Mouse (Mus musculus) forebrain, embryonic 10.5 days (tissue): ENCODE measurements around the gene Pgam2. TPM values are rescaled to one million over a fixed set of nuclear protein-coding genes. Genes with fewer than 3 reads are reported as not detected.

Experiments
- DNase-seq: peaks from one replicate; pipeline ENCODE4 v3.0.0-alpha.2; 2017; ENCODE audit warnings: low spot score; ENCODE audit errors: extremely low spot score
- H3K27ac ChIP-seq: fragments of 300-500 bp; sonication (generic); 2 replicates; pipeline ENCODE4 v1.5.1; 2016; ENCODE audit warnings: mild to moderate bottlenecking
- H3K27me3 ChIP-seq: fragments of 300-500 bp; sonication (generic); 2 replicates; pipeline ENCODE4 v1.6.1; 2016; ENCODE audit warnings: mild to moderate bottlenecking; ENCODE audit not compliant: poor library complexity, severe bottlenecking
- H3K36me3 ChIP-seq: fragments of 300-500 bp; sonication (generic); replicated peaks from 2 replicates; pipeline ENCODE4 v1.6.1; 2016; ENCODE audit warnings: mild to moderate bottlenecking, moderate library complexity
- H3K4me1 ChIP-seq: fragments of 300-500 bp; sonication (generic); 2 replicates; pipeline ENCODE4 v1.6.1; 2016
- H3K4me3 ChIP-seq: fragments of 300-500 bp; sonication (generic); 2 replicates; pipeline ENCODE4 v1.5.1; 2016; ENCODE audit warnings: mild to moderate bottlenecking, moderate library complexity
- H3K9me3 ChIP-seq: fragments of 300-500 bp; sonication (generic); 2 replicates; pipeline ENCODE4 v1.6.1; 2016; ENCODE audit warnings: mild to moderate bottlenecking, moderate library complexity
- WGBS: fragments of 180-500 bp; shearing (Covaris S2); methylation state at CpG from one replicate; pipeline ENCODE4 v1.1.7; 2016; 5-methylcytosine and 5-hydroxymethylcytosine counted together
- polyA plus RNA-seq: library from polyadenylated mRNA; unstranded; fragments of >200 nt; fragmentation: Nextera tagmentation; extraction: Ambion mirVana; gene quantifications from 2 replicates; pipeline ENCODE4 v1.2.1, GENCODE M21; 2016

Pgam2 gene
- 2.8 and 2.9 TPM in 2 replicates for polyA plus RNA-seq

DNA sequence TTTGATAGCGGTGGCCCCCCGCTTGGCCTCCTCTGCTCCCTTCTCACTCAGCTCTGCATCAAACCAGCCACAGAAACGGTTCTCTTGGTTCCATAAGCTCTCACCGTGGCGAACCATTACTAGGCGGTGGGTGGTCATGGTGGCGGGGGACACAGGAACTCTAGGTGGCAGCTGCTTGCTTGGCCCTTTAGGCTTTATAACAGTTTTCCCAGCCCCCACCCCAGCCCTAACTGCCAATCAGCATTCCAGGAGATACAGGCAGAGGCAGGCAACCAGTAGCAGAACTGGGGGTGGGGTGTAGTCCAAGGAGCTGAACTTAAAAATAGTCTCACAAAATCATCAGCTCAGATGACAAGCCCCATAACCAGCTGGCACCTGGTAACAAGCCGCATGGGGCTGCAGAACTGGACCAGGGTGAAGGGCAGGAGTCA is at the start of gene Pgam2:
Pgam2 (minus strand) TSS at position 183 of the 431 bp plus-strand sequence.
- Histone ChIP-seq H3K9me3 (peaks cover 5% of the 10 kb centered on the region; the same call in 1 of the 2 replicates), H3K36me3 (peaks cover 33% of the 10 kb centered on the region), H3K4me3 (no peak within 1 kb of the TSS), H3K4me1 (peaks cover 14% of the 10 kb centered on the region), H3K27ac (peak within 1 kb of the TSS; percentile 48; the same call in 1 of the 2 replicates), H3K27me3 (no peaks in the 10 kb centered on the region)
- no peak for DNase-seq
- WGBS = 62% methylated on average over 8 of the region's 8 CpGs

DNA sequence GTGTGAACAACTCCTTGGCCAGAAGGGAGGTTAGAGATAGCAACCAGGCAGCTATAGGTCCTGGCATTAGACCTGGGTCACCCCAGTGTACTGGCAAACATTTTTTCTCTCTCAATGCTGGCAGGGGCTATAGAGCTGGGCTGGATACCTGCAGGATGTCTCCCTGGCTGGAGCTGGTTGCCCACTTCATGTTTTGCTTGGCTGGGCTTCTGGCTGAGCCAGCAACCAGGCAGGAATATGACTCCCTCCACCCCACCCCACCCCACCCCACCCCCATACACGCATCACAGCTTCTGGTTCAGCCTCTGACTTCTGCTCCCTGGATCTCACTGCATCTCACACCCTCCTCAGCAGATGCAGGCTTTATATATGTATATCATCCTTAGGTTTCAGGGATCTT is 48.8 kb upstream of the Pgam2 start:
- Histone ChIP-seq H3K9me3 (no peaks in the 10 kb centered on the region), H3K4me1 (peaks cover 7% of the 10 kb centered on the region), H3K4me3 (no peak overlapping the region), H3K27ac (no peak overlapping the region), H3K36me3 (no peaks in the 10 kb centered on the region), H3K27me3 (no peaks in the 10 kb centered on the region)
- DNase-seq = no peak
- WGBS = 50% methylated on average over 1 of the region's 1 CpGs

DNA sequence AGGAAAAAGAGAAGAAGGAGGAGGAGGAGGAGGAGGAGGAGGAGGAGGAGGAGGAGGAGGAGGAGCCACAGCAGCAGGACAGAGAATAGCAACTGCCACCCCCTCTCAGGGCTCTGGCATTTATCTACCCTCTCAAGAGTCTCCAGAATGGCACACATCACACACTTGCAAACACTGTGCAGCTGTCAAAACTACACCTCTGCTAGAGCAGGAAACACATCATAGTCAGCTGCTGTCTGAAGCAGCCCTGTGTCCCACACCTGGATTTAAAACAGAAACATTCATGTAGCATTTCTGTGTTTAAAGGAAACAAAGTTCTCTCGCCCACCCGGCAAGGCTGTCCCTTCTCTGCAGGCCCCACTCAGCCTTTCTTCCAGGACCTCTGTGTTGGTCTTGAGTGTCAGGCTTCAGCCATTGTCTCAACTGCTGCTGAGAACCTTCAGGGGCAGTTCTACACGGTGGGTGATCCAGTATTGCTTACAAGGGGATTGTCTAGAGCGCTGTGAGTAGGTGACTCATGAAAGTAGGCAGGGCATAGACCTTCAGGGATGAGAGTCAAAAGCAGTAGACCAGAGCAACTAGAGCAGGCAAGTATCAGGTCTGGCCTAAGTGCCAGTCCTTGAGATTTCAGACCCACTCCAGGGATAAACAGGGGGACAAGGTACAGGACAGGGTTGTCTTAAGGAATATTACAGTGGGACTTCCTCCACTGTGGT is 47.6 kb upstream of the Pgam2 start:
- H3K27me3 ChIP-seq = no peaks in the 10 kb centered on the region
- H3K27ac ChIP-seq = no peak overlapping the region
- 59% methylated on average over 4 of the region's 4 CpGs for WGBS
- H3K4me3 ChIP-seq = no peak overlapping the region
- no peaks in the 10 kb centered on the region for H3K9me3 ChIP-seq
- H3K4me1 ChIP-seq = peaks cover 7% of the 10 kb centered on the region
- no peak for DNase-seq
- no peaks in the 10 kb centered on the region for H3K36me3 ChIP-seq

DNA sequence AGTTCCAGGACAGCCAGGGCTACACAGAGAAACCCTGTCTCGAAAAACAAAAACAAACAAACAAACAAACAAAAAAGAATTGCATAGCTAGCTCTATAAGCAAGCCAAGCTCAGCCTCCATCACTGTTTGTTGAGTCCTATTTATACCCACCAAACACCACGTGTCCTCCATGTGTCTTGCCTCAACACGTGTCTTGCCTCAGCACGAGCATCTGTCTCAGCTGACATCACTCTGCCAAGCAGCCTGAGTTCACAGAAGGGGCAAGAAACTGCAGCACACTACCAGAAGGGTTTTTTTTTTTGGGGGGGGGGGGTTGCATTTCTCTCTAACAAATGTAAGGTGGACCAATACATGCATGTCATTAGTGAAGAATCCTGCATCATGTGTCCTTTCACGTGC is 46.9 kb upstream of the Pgam2 start:
- no peak overlapping the region for H3K27ac ChIP-seq
- no peaks in the 10 kb centered on the region for H3K27me3 ChIP-seq
- 79% methylated on average over 5 of the region's 5 CpGs for WGBS
- H3K4me3 ChIP-seq = no peak overlapping the region
- no peak for DNase-seq
- no peaks in the 10 kb centered on the region for H3K4me1 ChIP-seq
- no peaks in the 10 kb centered on the region for H3K36me3 ChIP-seq
- no peaks in the 10 kb centered on the region for H3K9me3 ChIP-seq

DNA sequence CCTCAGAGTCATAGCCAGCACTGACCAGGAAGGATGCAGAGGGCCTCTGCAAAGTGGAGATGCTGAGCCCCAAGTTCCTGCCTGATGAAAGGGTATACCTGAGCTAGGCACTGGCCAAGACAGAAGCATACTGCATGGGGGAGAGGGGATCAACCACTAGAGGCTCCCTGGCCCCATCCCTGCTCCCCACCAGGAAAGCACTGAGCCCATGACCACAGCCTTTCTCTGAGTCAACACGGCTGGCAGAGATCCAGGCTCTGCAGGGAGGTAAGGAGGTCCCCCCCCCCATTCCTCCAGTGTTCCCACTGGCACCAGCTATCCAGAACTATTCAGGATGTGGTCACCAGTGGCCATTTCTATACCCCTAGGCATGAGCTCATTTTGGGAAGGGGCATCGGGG is 45.8 kb upstream of the Pgam2 start:
- H3K27ac ChIP-seq = no peak overlapping the region
- DNase-seq = no peak
- H3K9me3 ChIP-seq = no peaks in the 10 kb centered on the region
- 63% methylated on average over 2 of the region's 2 CpGs for WGBS
- no peaks in the 10 kb centered on the region for H3K36me3 ChIP-seq
- no peaks in the 10 kb centered on the region for H3K27me3 ChIP-seq
- H3K4me1 ChIP-seq = no peaks in the 10 kb centered on the region
- H3K4me3 ChIP-seq = no peak overlapping the region

DNA sequence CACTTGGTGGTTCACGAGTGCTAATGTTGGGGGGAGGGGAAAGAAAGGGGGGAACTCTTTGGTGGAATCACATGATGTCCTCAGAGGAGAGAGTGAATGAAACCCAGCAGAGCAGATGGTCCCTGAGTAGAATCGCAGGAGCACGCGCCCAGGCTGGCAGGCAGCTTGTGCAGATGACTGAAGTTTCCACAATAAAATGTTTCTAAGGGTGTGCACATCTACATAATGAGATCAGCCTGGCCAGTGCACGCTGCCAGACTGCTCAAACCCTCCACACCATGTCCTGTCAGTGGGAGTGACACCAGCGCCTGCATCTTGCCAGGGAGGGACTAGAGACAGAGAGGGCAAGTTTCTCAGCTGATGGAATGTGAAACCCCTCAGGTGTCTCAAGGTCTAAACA is 45.2 kb upstream of the Pgam2 start:
- Histone ChIP-seq H3K4me1 (no peaks in the 10 kb centered on the region), H3K4me3 (no peak overlapping the region), H3K27me3 (no peaks in the 10 kb centered on the region), H3K36me3 (no peaks in the 10 kb centered on the region), H3K27ac (no peak overlapping the region), H3K9me3 (no peaks in the 10 kb centered on the region)
- WGBS = 79% methylated on average over 6 of the region's 6 CpGs
- no peak for DNase-seq

DNA sequence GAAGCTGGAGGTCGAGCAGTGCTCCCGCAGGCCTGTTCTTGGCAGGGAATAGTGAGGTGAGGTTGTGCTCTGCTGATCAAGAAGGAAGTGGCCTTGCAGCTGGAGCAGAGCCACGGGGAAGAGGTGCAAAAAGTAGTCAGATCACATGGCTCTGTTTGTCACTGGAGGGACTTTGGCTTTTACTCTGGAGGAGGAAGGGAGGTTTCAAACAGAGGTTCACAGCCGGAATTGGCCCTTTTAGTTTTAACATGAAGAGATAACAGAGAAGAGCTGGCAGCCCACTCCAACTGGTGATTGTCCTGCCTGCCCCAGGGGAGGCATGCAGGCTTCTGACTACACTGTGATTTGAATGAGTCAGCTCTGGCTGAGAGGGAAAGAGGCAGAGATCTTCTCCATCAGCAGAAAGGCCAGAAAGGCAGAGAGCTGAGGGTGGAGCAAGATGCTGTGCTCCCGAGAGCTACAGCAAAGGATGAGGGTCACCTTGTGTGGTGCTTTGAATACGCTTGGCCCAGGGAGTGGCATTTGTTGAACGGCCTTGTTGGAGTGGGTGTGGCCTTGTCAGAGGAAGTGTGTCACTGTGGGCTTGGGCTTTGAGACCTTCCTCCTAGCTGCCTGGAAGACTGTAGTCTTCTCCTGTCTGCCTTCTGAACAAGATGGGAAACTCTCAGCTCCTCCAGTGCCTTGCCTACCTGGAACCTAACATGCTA is 43.3 kb upstream of the Pgam2 start:
- Histone ChIP-seq H3K4me3 (no peak overlapping the region), H3K27me3 (no peaks in the 10 kb centered on the region), H3K4me1 (no peaks in the 10 kb centered on the region), H3K9me3 (peaks cover 5% of the 10 kb centered on the region; the same call in 1 of the 2 replicates), H3K27ac (no peak overlapping the region), H3K36me3 (no peaks in the 10 kb centered on the region)
- DNase-seq = no peak
- WGBS = 84% methylated on average over 7 of the region's 7 CpGs

DNA sequence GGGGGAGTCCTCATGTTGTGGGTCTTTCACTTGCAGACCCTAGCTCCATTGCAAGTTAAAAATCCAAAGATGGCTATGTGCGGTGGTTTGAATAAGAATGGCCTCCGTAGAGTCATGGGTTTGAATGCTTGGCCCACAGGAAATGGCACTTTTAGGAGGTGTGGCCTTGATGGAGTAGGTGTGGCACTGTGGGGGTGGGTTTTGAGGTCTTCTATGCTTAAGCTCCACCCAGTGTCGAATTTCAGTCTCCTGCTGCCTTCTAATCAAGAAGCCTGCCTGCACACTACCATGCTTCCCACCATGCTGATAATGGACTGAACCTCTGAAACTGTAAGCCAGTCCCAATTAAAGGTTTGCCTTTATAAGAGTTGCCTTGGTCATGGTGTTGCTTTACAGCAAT is 39.6 kb upstream of the Pgam2 start:
- peaks cover 5% of the 10 kb centered on the region; the same call in 1 of the 2 replicates for H3K9me3 ChIP-seq
- DNase-seq = no peak
- no peak overlapping the region for H3K27ac ChIP-seq
- H3K36me3 ChIP-seq = no peaks in the 10 kb centered on the region
- peaks cover 8% of the 10 kb centered on the region; the same call in 1 of the 2 replicates for H3K4me1 ChIP-seq
- no peaks in the 10 kb centered on the region for H3K27me3 ChIP-seq
- no peak overlapping the region for H3K4me3 ChIP-seq
- WGBS = 88% methylated on average over 3 of the region's 3 CpGs

DNA sequence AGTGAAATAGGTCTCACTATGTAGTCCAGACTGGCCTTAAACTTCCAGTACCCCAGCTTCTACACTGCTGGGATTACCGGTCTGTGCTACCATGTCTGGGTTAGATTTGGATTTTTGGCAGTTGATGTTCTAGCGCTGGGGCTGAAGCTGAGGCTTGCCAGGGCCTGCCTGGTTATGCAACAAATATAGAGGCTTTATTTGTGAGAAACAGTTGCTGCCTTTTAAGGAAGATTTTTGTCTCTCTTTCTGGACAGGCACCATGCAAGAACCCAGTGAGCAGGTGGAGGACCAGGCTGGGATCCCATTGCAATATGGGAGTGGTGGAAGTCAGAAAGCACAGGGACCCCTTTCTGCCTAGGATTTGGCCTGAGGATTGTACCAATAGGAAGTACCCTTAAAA is 38.2 kb upstream of the Pgam2 start:
- Histone ChIP-seq H3K4me3 (no peak overlapping the region), H3K36me3 (no peaks in the 10 kb centered on the region), H3K27ac (no peak overlapping the region), H3K9me3 (peaks cover 5% of the 10 kb centered on the region; the same call in 1 of the 2 replicates), H3K4me1 (peaks cover 15% of the 10 kb centered on the region), H3K27me3 (0 out of 2 replicates have a peak, but pooled peaks cover under 1% of the 10 kb centered on the region)
- no peak for DNase-seq
- 96% methylated on average over 2 of the region's 2 CpGs for WGBS

DNA sequence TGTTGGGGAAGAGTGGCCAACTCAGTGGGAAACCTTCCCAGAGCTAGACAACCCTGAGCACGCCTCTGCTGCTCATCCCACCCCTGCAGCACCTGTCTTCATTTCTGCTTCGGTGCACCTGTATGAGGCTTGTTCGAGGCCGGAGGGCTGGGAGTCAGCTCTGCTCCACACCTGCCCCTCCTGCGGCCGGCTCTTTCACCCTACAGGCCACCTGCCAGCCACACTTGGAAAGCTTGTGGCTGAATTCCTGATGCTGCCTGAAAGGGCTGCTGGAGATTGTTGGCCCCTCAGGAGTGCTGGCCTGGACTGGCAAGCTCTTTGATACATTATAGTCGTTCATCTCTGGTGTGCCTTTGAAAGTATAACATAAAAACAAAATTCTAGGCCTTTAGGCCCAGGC is 36.8 kb upstream of the Pgam2 start:
- Histone ChIP-seq H3K27me3 (peaks cover 8% of the 10 kb centered on the region; the same call in 1 of the 2 replicates), H3K4me1 (peaks cover 23% of the 10 kb centered on the region), H3K4me3 (no peak overlapping the region), H3K36me3 (peaks cover under 1% of the 10 kb centered on the region), H3K9me3 (peaks cover 5% of the 10 kb centered on the region; the same call in 1 of the 2 replicates), H3K27ac (no peak overlapping the region)
- 84% methylated on average over 7 of the region's 7 CpGs for WGBS
- no peak for DNase-seq

DNA sequence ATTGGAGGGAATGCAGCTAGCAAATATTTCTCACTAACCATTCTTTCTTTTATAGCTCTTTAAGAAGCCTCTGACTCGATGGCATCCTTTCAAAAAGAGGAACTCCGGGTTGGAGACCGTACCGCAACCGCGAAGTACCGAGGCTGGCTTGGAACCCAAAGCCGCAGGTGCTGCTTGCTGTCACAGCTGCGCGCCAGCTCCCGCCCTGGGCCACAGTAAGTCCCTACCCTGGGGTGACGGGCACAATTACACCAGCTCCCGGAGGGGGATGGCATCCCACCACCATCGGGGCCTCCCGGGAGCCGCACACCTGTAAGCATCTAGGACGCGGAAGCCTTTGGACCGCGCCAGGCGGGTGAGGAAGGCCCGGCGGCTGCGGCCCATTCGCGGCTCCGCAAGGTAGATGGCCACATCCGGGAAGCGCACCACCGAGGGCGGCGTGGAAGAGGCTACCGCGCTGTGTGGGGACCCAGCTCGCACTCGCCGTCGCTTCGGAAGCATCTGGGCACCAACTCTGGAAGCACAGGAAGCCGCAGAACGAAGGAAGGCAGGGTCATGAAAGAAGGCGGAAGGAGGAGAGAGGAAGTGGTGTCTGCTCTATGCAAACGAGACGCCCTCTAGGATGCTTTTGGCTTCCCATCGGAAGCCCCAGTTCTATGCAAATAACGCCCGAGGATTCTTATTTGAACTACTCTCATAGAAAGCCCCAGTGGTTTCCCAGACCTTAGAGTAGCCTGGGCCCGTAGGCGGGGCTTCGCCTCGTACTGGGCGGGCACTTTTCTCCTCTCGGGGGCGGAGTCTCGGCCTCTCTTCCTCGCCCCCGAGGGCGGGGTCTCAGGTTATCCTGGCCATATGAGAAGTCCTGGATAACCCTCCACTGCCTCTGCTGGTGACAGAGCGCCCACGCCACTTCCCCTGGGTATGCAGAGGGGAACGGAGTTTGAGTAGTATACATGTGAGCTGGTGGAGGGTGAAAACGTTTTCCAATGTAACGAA is 34.0 kb upstream of the Pgam2 start, which contains the start of gene Polm:
Polm (minus strand) TSS at position 766 of the 996 bp plus-strand sequence.
- Histone ChIP-seq H3K9me3 (no peaks in the 10 kb centered on the region; the same call in 1 of the 2 replicates), H3K36me3 (peaks cover 26% of the 10 kb centered on the region), H3K4me1 (peaks cover 23% of the 10 kb centered on the region), H3K27ac (peak within 1 kb of the TSS; percentile 85), H3K27me3 (peaks cover 8% of the 10 kb centered on the region; the same call in 1 of the 2 replicates), H3K4me3 (peak within 1 kb of the TSS; percentile 74)
- under 1% methylated on average over 63 of the region's 63 CpGs for WGBS
- DNase-seq = peak; percentile 89

DNA sequence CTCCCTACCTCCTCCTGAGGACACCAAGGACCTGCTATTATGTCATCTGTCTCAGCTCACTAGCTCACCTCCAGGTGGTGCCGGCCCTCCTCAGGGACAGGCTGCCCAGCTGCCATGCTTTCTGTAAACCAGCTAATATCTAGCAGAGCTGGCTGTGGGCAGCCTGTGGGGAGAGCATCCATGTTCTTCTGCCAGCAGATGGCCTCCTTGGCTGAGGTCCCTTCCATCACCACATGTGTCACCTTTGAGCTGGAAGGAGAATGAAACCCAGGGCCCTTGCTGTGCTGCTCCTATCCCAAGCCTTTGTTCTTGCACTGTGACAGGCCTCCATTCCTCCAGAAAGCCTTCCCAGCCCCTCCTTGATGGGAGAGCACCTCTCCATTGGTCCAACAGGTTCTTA is 32.6 kb upstream of the Pgam2 start:
- no peak for DNase-seq

More for the DNA sequence above, 32.6 kb upstream of the Pgam2 start:
- peaks cover 39% of the 10 kb centered on the region for H3K36me3 ChIP-seq
- H3K9me3 ChIP-seq = no peaks in the 10 kb centered on the region; the same call in 1 of the 2 replicates
- no peak overlapping the region for H3K27ac ChIP-seq
- H3K4me1 ChIP-seq = peaks cover 23% of the 10 kb centered on the region
- H3K27me3 ChIP-seq = peaks cover 8% of the 10 kb centered on the region; the same call in 1 of the 2 replicates
- 74% methylated on average over 1 of the region's 1 CpGs for whole genome bisulfite sequencing
- peak overlapping the region; percentile 10; the same call in 1 of the 2 replicates for H3K4me3 ChIP-seq
